Mouse (Mus musculus) activated CD4-positive, CD25-positive, alpha-beta regulatory T cell, adult 4 months (primary cell): ENCODE measurements around the gene Kcnh4. TPM values are rescaled to one million over a fixed set of nuclear protein-coding genes. Genes with fewer than 3 reads are reported as not detected.

ENCODE experiments used
- ATAC-seq: one replicate; pipeline ENCODE4 v1.8.0; 2017
- polyA plus RNA-seq, 2 experiments: library from polyadenylated mRNA; unstranded; fragments of 100-300 nt; shearing (Covaris generic); gene quantifications; one replicate each; pipeline ENCODE4 v1.2.1; 2017

The Kcnh4 gene
- polyA plus RNA-seq, 2 experiments from 2014 or later = 0.11 to 0.34 TPM

GRCm38 (mm10) chr11:100709201-100709810, 50.4 kb downstream of the Kcnh4 start:
- ATAC-seq = no peak

GRCm38 (mm10) chr11:100705095-100705747, 54.5 kb downstream of the Kcnh4 start:
- ATAC-seq = no peak

- peak; percentile 74 for ATAC-seq
Measured at GRCm38 (mm10) chr11:100703851-100704531, 55.8 kb downstream of the Kcnh4 start, which contains the start of gene Dhx58. TSS of gene Dhx58 (minus strand) at chr11:100704271.

- ATAC-seq = peak; percentile 16
Measured at GRCm38 (mm10) chr11:100703366-100703765, 56.4 kb downstream of the Kcnh4 start.

- peak; percentile 33 for ATAC-seq
Measured at GRCm38 (mm10) chr11:100702906-100703305, 56.8 kb downstream of the Kcnh4 start.

- ATAC-seq = peak; percentile 61
Measured at GRCm38 (mm10) chr11:100702081-100702851, 57.5 kb downstream of the Kcnh4 start.

- no peak for ATAC-seq
Measured at GRCm38 (mm10) chr11:100701301-100701700, 58.4 kb downstream of the Kcnh4 start.

- no peak for ATAC-seq
Measured at GRCm38 (mm10) chr11:100700710-100701109, 59.0 kb downstream of the Kcnh4 start.

GRCm38 (mm10) chr11:100697921-100698320, 61.8 kb downstream of the Kcnh4 start:
- no peak for ATAC-seq

GRCm38 (mm10) chr11:100694926-100695325, 64.8 kb downstream of the Kcnh4 start:
- ATAC-seq = no peak

- ATAC-seq = no peak
Measured at GRCm38 (mm10) chr11:100693154-100693553, 66.6 kb downstream of the Kcnh4 start.

GRCm38 (mm10) chr11:100692164-100692616, 67.6 kb downstream of the Kcnh4 start, which contains the start of gene Zfp385c:
TSS of gene Zfp385c (minus strand) at chr11:100692455.
- ATAC-seq = no peak

GRCm38 (mm10) chr11:100690389-100690788, 69.4 kb downstream of the Kcnh4 start:
- ATAC-seq = no peak

Other genes with a start within 250 kb of the Kcnh4 start
- 10 to 100 TPM; 57.2 to 76.7 TPM for gene Acly, start 231.9 kb downstream of the Kcnh4 start, polyA plus RNA-seq
- gene Ttc25, start 214.3 kb downstream of the Kcnh4 start, polyA plus RNA-seq = under 1 TPM in 1 of 2 experiments, not detected in 1; 0.15 TPM
- 100 to 1,000 TPM; 181 to 201 TPM for gene Cnp, start 185.0 kb downstream of the Kcnh4 start, polyA plus RNA-seq
- gene Nkiras2, start 140.7 kb downstream of the Kcnh4 start, polyA plus RNA-seq = 10 to 100 TPM; 28.2 to 28.8 TPM
- gene Dnajc7, start 139.8 kb downstream of the Kcnh4 start, polyA plus RNA-seq = 100 to 1,000 TPM; 237 to 338 TPM
- gene Zfp385c, start 67.5 kb downstream of the Kcnh4 start, polyA plus RNA-seq = under 1 TPM in 1 of 2 experiments, not detected in 1; 0.17 TPM
- gene Dhx58, start 55.7 kb downstream of the Kcnh4 start, polyA plus RNA-seq = 10 to 100 TPM; 25.3 to 42.0 TPM
- 10 to 100 TPM; 11.2 to 13.3 TPM for gene Kat2a, start 47.5 kb downstream of the Kcnh4 start, polyA plus RNA-seq
- under 1 TPM; 0.70 to 0.78 TPM for gene Hspb9, start 46.1 kb downstream of the Kcnh4 start, polyA plus RNA-seq
- gene Rab5c, start 21.7 kb downstream of the Kcnh4 start, polyA plus RNA-seq = 10 to 100 TPM; 29.0 to 44.1 TPM
- not detected for gene Hcrt, start 3.0 kb upstream of the Kcnh4 start, polyA plus RNA-seq
- 1 to 10 TPM; 3.2 to 5.3 TPM for gene Ghdc, start 11.0 kb upstream of the Kcnh4 start, polyA plus RNA-seq
- 10 to 100 TPM; 27.8 to 37.2 TPM for gene Stat5b, start 90.8 kb upstream of the Kcnh4 start, polyA plus RNA-seq
- gene Stat5a, start 99.4 kb upstream of the Kcnh4 start, polyA plus RNA-seq = 10 to 100 TPM; 23.8 to 37.0 TPM
- gene Stat3, start 179.6 kb upstream of the Kcnh4 start, polyA plus RNA-seq = 10 to 100 TPM; 71.0 to 82.0 TPM
- under 1 TPM; 0.12 to 0.13 TPM for gene Cavin1, start 210.9 kb upstream of the Kcnh4 start, polyA plus RNA-seq
- 1 to 10 TPM; 4.3 to 4.7 TPM for gene Atp6v0a1, start 249.5 kb upstream of the Kcnh4 start, polyA plus RNA-seq